Mouse (Mus musculus) kidney, embryonic 16.5 days (tissue): ENCODE measurements around the gene Spsb1. TPM values are rescaled to one million over a fixed set of nuclear protein-coding genes. Genes with fewer than 3 reads are reported as not detected.

Source experiments
- ATAC-seq: fragments of 200-750 bp; cut with Nextera tagmentation; 2 replicates; pipeline ENCODE4 v1.8.0; 2017; ENCODE audit warnings: moderate TSS enrichment; ENCODE audit not compliant: low FRiP score, low TSS enrichment
- H3K27ac ChIP-seq: fragments of 300-500 bp; sonication (generic); 2 replicates; pipeline ENCODE4 v1.5.1; 2014; ENCODE audit warnings: low read length
- H3K27me3 ChIP-seq: fragments of 300-500 bp; sonication (generic); 2 replicates; pipeline ENCODE4 v1.6.1; 2014; ENCODE audit warnings: low read length, control low read depth, mixed read lengths; ENCODE audit not compliant: insufficient read depth
- H3K36me3 ChIP-seq: fragments of 300-500 bp; sonication (generic); 2 replicates; pipeline ENCODE4 v1.6.1; 2014; ENCODE audit warnings: low read length, control low read depth, mixed read lengths; ENCODE audit not compliant: insufficient read depth
- H3K4me1 ChIP-seq: fragments of 300-500 bp; sonication (generic); 2 replicates; pipeline ENCODE4 v1.6.1; 2014; ENCODE audit warnings: low read length, control low read depth, mixed read lengths; ENCODE audit not compliant: insufficient read depth
- H3K4me2 ChIP-seq: fragments of 300-500 bp; sonication (generic); replicated peaks from 2 replicates; pipeline ENCODE4 v1.6.1; 2014; ENCODE audit warnings: low read depth, low read length
- H3K4me3 ChIP-seq: fragments of 300-500 bp; sonication (generic); 2 replicates; pipeline ENCODE4 v1.5.1; 2014; ENCODE audit warnings: mild to moderate bottlenecking, low read length
- H3K9ac ChIP-seq: fragments of 300-500 bp; sonication (generic); replicated peaks from 2 replicates; pipeline ENCODE4 v1.6.1; 2014; ENCODE audit warnings: low read length
- H3K9me3 ChIP-seq: fragments of 300-500 bp; sonication (generic); 2 replicates; pipeline ENCODE4 v1.6.1; 2016; ENCODE audit warnings: low read length, control low read depth
- WGBS: fragments of 180-500 bp; shearing (Covaris S2); extraction: QIAGEN DNeasy Blood & Tissue Kit; methylation state at CpG from one replicate; pipeline ENCODE4 v1.1.7; 2014; 5-methylcytosine and 5-hydroxymethylcytosine counted together
- polyA plus RNA-seq: library from polyadenylated mRNA; unstranded; fragments of >200 nt; fragmentation: Nextera tagmentation; extraction: Ambion mirVana; gene quantifications from 2 replicates; pipeline ENCODE4 v1.2.1, GENCODE M21; 2015

The Spsb1 gene
- polyA plus RNA-seq, 1 experiment from 2014 or later = 10.9 TPM

DNA sequence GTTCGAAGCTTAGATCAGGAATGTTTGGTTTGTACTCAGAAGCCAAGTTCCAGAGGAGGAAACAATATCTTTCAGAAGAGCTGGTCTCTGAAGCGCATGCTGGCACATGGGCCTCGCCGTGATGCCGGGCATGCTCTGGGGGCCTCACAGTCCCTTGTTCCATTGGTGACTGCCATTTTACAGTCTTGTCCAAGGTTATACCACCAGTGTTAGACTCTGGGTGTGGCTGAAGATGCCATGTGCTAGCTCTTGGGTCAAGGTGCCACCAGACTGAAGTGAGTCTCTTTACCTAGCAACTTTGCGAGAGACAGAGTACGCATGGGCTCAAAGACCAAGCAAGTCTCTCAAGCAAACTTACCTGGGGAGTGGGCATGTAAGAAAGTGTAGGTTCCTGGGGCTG is 60.5 kb downstream of the Spsb1 start:
- Histone ChIP-seq H3K9ac (no peak overlapping the region), H3K36me3 (0 out of 2 replicates have a peak, but pooled peaks cover 4% of the 10 kb centered on the region), H3K27ac (peak overlapping the region; percentile 62), H3K4me3 (no peak overlapping the region), H3K27me3 (no peaks in the 10 kb centered on the region), H3K4me2 (no peak overlapping the region), H3K9me3 (no peaks in the 10 kb centered on the region), H3K4me1 (peaks cover 52% of the 10 kb centered on the region)
- ATAC-seq = no peak
- 85% methylated on average over 7 of the region's 7 CpGs for WGBS

DNA sequence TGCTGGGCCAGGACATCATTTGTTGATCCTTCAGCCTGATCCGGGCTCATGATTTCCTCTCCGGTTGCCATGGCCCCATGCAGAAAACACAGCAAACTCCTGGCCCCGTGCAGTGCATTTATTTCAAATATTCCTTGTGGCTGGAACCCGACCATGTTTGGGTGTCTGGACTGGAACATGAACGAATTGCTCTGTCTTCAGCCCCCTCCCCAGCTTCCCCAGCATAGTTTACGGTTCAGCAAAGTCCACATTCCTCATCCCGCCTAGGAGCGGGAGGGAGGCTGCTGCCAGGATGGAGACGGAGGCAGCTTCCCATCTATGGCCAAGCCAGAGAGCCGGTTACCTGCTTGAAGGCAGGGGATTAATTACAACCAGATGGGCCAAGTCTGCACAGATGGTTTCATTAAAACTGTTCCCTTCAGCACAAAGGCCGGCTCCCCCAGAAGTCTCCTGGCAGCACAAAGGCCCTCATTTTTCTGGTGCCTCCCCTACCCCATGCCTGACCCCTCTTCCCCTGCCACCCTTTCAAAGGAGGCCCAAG is 61.2 kb downstream of the Spsb1 start:
- ATAC-seq = peak; percentile 28
- Histone ChIP-seq H3K4me3 (no peak overlapping the region), H3K9ac (peak overlapping the region; percentile 40), H3K36me3 (0 out of 2 replicates have a peak, but pooled peaks cover 4% of the 10 kb centered on the region), H3K9me3 (no peaks in the 10 kb centered on the region), H3K27me3 (no peaks in the 10 kb centered on the region), H3K4me2 (no peak overlapping the region), H3K27ac (peak overlapping the region; percentile 62), H3K4me1 (peaks cover 58% of the 10 kb centered on the region)
- WGBS = 11% methylated on average over 11 of the region's 11 CpGs

DNA sequence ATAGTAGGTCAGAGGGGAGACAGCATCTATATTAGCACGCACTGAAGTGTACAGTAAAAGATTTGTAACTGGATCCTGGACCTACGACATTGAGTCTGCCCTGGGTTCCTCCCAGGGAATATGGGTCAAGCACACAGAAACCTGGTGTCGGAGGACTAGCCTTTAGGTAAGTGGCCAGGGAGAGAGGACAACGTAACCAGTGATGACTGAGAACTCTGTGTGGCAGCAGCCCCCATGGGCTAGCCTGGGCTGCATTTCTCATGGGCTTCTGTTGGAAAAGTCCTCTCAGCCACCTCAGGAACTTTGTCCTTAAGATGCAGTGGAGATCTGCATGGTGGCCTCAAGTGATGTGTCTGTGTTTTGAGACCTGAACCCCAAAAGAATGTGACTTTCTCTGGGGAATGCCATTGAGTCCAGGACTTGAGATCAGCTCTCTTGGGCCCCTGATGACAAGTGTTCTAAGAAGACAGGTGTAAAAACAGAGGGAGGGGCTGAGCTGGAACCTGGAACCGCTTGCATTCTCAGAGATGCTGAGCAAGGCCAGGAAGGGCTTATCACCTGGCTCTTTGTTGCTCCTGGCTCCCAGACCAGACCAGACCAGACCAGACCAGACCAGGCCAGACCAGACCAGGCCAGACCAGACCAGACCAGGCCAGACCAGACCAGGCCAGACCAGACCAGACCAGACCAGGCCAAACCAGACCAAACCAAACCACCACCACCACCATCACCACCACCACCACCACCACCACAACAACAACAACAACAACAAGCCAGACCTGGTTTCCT is 63.5 kb downstream of the Spsb1 start:
- no peak overlapping the region for H3K4me2 ChIP-seq
- H3K36me3 ChIP-seq = no peaks in the 10 kb centered on the region
- no peaks in the 10 kb centered on the region for H3K27me3 ChIP-seq
- no peak overlapping the region for H3K4me3 ChIP-seq
- H3K9ac ChIP-seq = no peak overlapping the region
- H3K27ac ChIP-seq = peak overlapping the region; percentile 97
- peaks cover 67% of the 10 kb centered on the region for H3K4me1 ChIP-seq
- no peaks in the 10 kb centered on the region for H3K9me3 ChIP-seq
- WGBS = 65% methylated on average over 5 of the region's 5 CpGs
- no peak for ATAC-seq

DNA sequence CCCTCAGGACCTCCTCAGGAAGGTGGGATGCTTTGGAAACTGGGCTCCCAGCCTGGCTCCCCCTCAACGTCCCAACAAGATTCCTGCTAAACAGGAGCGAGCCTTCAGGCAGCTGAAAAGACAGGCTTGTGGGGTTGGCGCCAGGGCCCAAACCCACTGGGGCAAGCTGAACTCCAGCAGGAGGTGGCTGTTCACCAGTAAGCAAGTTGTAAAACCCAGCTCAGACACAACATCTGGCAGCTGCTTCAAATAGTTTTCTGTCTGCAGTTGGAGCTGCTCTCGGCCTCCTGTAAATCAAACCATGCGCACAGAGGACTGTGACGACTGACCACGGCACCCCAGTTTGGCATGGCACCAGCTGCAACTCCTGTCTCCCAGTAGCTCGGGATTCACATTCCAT is 64.3 kb downstream of the Spsb1 start:
- Histone ChIP-seq H3K27me3 (no peaks in the 10 kb centered on the region), H3K4me3 (no peak overlapping the region), H3K36me3 (no peaks in the 10 kb centered on the region), H3K9ac (0 out of 2 replicates have a peak overlapping the region, but pooled peaks have one; percentile 39), H3K4me1 (peaks cover 71% of the 10 kb centered on the region), H3K9me3 (no peaks in the 10 kb centered on the region), H3K27ac (peak overlapping the region; percentile 97), H3K4me2 (no peak overlapping the region)
- WGBS = 24% methylated on average over 8 of the region's 8 CpGs
- peak; percentile 20 for ATAC-seq

DNA sequence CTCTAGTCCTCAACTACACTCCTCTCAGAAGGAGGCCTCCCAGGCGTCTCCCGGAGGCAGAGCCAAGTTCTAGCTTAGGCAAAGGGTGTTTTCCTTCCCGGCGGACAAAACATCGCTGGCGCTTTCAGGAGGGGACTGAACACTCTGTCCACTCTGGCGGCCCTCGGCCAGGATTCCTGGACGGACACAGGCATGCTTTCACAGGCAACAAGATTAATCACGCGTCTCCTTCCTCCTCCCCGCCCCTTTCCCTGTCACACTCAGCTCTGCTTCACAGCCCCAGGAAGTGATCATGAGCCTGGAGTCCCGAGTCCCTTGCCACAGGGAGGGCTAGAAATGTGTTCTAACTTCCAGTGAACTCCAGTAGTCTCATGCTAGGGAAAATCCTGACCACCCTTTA is 65.0 kb downstream of the Spsb1 start:
- whole genome bisulfite sequencing = 2% methylated on average over 13 of the region's 13 CpGs
- Histone ChIP-seq H3K27me3 (no peaks in the 10 kb centered on the region), H3K4me2 (peak overlapping the region; percentile 36), H3K9me3 (no peaks in the 10 kb centered on the region), H3K4me1 (peaks cover 64% of the 10 kb centered on the region), H3K9ac (peak overlapping the region; percentile 39), H3K4me3 (no peak overlapping the region), H3K36me3 (no peaks in the 10 kb centered on the region), H3K27ac (peak overlapping the region; percentile 97)
- peak; percentile 70 for ATAC-seq

DNA sequence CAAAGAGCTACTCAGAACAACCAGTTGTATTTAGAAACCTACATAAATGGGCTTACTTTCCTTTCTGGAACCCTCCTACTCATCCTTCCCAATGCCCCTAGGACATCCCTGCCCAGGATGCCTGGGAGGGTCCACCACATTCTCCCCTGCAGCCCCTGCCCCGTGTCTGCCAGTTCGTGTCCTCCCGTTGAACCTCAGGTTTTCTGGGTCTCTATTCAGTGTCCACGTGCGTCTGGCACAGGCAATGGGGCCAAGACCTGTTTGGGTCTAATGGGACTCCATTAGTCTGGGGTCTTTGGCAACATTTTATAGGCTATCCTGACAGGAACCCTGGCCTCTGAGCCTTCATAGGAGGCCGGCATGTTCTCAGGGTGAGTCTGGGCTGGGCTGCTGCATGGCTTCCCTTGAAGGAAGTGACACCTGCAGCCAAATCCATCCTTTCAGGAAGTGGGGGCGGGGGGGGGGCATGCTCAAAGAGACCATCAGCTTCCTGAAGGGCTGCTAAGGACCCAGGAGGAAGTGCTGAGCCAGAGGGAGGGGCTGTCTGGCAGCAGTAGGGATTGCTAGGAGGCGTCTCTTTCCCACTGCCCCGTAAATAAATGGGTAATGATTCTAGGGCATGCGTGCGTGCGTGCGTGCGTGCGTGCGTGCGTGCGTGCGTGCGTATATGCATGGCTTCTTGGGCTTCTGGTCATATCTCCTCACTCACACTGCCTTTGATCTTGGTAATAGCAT is 65.9 kb downstream of the Spsb1 start:
- H3K4me1 ChIP-seq = peaks cover 55% of the 10 kb centered on the region
- H3K9me3 ChIP-seq = no peaks in the 10 kb centered on the region
- peak overlapping the region; percentile 97 for H3K27ac ChIP-seq
- H3K27me3 ChIP-seq = no peaks in the 10 kb centered on the region
- ATAC-seq = no peak
- 59% methylated on average over 20 of the region's 20 CpGs for WGBS
- H3K4me2 ChIP-seq = no peak overlapping the region
- no peaks in the 10 kb centered on the region for H3K36me3 ChIP-seq
- H3K9ac ChIP-seq = peak overlapping the region; percentile 39; the same call in 1 of the 2 replicates
- no peak overlapping the region for H3K4me3 ChIP-seq

DNA sequence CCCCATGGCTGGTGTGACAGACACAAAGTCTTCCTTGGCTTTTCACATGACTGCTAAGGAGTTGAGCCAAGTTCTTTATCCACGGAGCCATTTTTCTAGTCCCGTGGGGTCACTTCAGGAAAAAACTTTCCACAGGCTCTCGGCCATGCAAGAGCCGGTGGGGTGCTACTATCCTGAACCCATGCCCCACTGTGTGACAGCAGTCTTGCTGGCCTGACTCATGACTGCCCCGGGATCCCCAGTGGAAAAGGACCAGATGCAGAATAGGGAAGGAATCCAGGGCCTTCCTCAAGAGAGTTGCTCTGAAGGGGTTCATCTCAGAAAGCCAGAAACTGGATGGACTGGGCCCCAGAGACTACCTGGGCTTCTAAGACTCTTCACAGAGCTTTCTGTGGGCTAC is 66.7 kb downstream of the Spsb1 start:
- H3K4me2 ChIP-seq = no peak overlapping the region
- H3K27ac ChIP-seq = no peak overlapping the region
- no peak overlapping the region for H3K9ac ChIP-seq
- H3K27me3 ChIP-seq = no peaks in the 10 kb centered on the region
- peaks cover 47% of the 10 kb centered on the region for H3K4me1 ChIP-seq
- no peak for ATAC-seq
- H3K9me3 ChIP-seq = no peaks in the 10 kb centered on the region
- 84% methylated on average over 5 of the region's 5 CpGs for WGBS
- H3K36me3 ChIP-seq = no peaks in the 10 kb centered on the region
- H3K4me3 ChIP-seq = no peak overlapping the region

DNA sequence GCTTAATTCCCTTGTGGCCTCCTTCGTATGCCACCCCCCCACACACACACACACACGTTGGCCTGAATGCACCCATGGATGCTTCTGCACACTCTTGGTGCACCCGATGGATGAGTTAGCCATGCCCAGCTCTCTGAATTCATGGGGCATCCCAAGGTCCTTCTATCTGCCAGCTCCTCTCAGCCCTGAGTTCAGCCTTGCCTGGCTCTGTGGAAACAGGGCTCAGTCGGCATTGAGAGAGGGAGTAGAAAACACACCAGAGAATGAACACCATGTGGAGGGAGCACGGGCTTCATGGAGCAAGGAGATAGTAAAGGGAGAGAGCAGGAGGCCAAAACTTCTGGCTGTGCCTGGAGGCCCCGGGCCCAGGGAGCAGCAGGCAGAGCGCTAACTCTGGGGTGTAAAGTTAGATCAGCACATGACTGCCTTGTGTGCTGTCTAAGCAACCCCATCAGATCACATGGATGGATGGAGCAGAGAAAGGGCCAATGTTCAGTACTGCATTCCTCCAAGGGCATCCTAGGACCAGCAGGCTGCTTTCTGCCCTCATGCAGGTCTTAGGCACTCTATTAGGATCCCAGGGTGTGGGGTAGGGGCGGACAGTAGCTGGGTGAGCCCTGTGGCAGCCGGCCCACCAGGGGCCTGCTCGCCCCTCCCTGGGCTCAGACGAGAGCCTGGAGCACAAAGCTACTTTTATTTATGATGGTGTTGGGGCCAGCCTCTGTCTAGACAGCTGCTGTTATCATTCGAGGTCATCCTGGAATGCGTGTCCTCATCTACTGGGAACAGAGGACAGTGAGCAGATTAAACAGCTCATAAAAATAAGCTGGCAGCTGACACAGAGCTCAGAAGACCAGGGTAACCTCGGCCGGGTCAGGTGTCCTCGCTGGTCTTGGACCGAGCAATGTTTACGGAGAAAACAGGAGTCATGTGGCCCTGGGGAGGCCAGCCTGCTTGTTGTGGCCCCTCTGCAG is 68.3 kb downstream of the Spsb1 start:
- Histone ChIP-seq H3K4me3 (no peak overlapping the region), H3K9ac (no peak overlapping the region), H3K4me1 (peaks cover 53% of the 10 kb centered on the region), H3K27ac (peak overlapping the region; percentile 25; the same call in 1 of the 2 replicates), H3K9me3 (no peaks in the 10 kb centered on the region), H3K4me2 (no peak overlapping the region), H3K36me3 (no peaks in the 10 kb centered on the region), H3K27me3 (no peaks in the 10 kb centered on the region)
- 33% methylated on average over 18 of the region's 18 CpGs for WGBS
- 0 out of 2 replicates have a peak, but pooled peaks have one; percentile 10 for ATAC-seq

DNA sequence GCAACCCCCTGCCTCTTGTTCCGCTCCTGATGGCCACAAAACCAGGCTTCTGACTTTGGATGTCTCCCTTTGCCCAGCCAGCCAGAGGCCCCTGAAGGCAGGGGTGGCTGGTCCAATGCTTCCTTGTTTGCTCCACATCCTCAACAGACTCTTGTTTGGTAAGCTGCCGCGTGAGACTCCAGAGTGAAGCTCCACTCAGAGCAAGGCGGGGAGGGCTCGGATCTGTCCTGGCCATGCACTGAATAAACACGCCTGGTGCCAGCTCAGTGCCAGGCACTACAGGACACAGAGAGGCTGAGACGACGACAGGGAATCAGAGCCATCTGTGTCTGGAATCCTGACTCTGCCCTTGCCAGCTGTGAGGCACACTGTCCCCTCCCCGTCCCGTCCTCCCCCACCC is 70.9 kb downstream of the Spsb1 start:
- no peak overlapping the region for H3K4me2 ChIP-seq
- no peak for ATAC-seq
- H3K27ac ChIP-seq = no peak overlapping the region
- H3K9ac ChIP-seq = no peak overlapping the region
- H3K4me1 ChIP-seq = peaks cover 30% of the 10 kb centered on the region
- no peaks in the 10 kb centered on the region for H3K27me3 ChIP-seq
- H3K9me3 ChIP-seq = no peaks in the 10 kb centered on the region
- H3K36me3 ChIP-seq = no peaks in the 10 kb centered on the region
- H3K4me3 ChIP-seq = no peak overlapping the region
- 81% methylated on average over 10 of the region's 10 CpGs for WGBS
